Comparison of ENCODE assay signal across 15 mouse cellular contexts in the genomic region with DNA sequence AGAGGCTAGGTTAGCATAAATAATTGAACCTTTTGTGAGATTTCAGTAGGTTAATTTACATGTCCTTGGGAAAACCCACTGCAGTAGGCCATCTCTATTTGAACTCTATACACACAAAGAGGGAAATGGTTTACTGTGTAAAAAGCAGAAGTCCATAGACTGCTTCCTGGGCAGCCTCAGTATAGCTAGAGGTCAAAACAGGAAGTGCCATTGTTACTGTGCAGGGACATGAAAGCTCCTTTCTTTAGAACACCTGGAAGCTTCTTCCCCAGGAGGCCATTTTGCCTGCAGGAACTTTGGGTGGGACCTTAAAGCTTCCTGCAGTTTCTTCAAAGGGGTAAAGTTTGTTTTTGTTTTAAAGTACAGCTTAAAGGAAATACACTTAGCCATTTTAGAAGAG. TPM values are rescaled to one million over a fixed set of nuclear protein-coding genes. Genes with fewer than 3 reads are reported as not detected.
DNase-seq lines count a peak whose midpoint lies in the region; ATAC-seq and TF ChIP-seq lines count a peak whose summit lies in the region.
"Had no signal": no experiment of that assay in that cellular context is flagged by ENCODE, and none has a peak within 500 bp of the region (broad histone marks: within the 10 kb centered on the region; RNA-seq: fewer than 3 reads in every experiment).

No protein-coding gene starts in this region.

- TF ChIP-seq POLR2A in kidney, adult 2 months (IDR thresholded peaks at IDR 0.05; ENCODE audit: low read depth, low read length) = no peak

- no peaks in the 10 kb centered on the region for H3K4me1 ChIP-seq in kidney, adult 2 months (ENCODE audit: control insufficient read depth, insufficient read depth, low read length)
- no peaks in the 10 kb centered on the region for H3K4me1 ChIP-seq in kidney, embryonic 14.5 days (ENCODE audit: control insufficient read depth, insufficient read depth, low read length)
- H3K4me1 ChIP-seq in G1E (ENCODE audit: insufficient read depth, low read depth, low read length) = 0 out of 2 replicates have a peak, but pooled peaks cover 2% of the 10 kb centered on the region
- H3K4me1 ChIP-seq in hindbrain, embryonic 10.5 days (replicated peaks) = no peaks in the 10 kb centered on the region
- H3K4me1 ChIP-seq: forebrain, embryonic 15.5 days; hindbrain, embryonic 13.5 days; limb, embryonic 15.5 days; megakaryocyte, embryonic 14.5 days had no signal

- no peak for TF ChIP-seq CTCF in kidney, adult 2 months (conservative IDR thresholded peaks at IDR 0.05; ENCODE audit: insufficient read depth, insufficient read length, low read depth, low read length)
- no peak for TF ChIP-seq CTCF in G1E (IDR thresholded peaks at IDR 0.05; ENCODE audit: low read depth, low read length)

- ATAC-seq in kidney, embryonic 14.5 days (ENCODE audit: low FRiP score, low TSS enrichment) = no peak
- peak; percentile 74 for ATAC-seq in G1E (ENCODE audit: extremely low read depth, insufficient number of reproducible peaks, low FRiP score, poor library complexity, severe bottlenecking)
- ATAC-seq: forebrain, embryonic 15.5 days had no signal

- H3K9me3 ChIP-seq in kidney, embryonic 14.5 days (ENCODE audit: control insufficient read depth, low read length) = no peaks in the 10 kb centered on the region
- H3K9me3 ChIP-seq in G1E (replicated peaks) = no peaks in the 10 kb centered on the region
- H3K9me3 ChIP-seq in hindbrain, embryonic 10.5 days = no peaks in the 10 kb centered on the region
- H3K9me3 ChIP-seq: forebrain, embryonic 15.5 days; hindbrain, embryonic 13.5 days; limb, embryonic 15.5 days; megakaryocyte, embryonic 14.5 days had no signal

- DNase-seq in kidney, adult 2 months = peak; percentile 8
- peak; percentile 63 for DNase-seq in 416B (ENCODE audit: low read depth)
- peak; percentile 15 for DNase-seq in G1E (ENCODE audit: low spot score)
- DNase-seq in induced T-regulatory cell, adult 2 months (ENCODE audit: low read depth) = peak; percentile 14
- DNase-seq in ovary, adult 18-20 months (ENCODE audit: low spot score) = no peak
- DNase-seq in hindbrain, embryonic 10.5 days (ENCODE audit: low spot score) = no peak
- DNase-seq in frontal cortex, adult 2 months (ENCODE audit: extremely low spot score in 1 of 2, low spot score in 1 of 2) = no peak
- DNase-seq: cerebellum, postnatal 14 days; kidney, postnatal 14 days; thymus, adult 2 months had no signal

- no peaks in the 10 kb centered on the region for H3K36me3 ChIP-seq in kidney, adult 2 months (ENCODE audit: control insufficient read depth, insufficient read depth, low read length)
- H3K36me3 ChIP-seq in kidney, embryonic 14.5 days (ENCODE audit: control insufficient read depth, insufficient read depth, low read length) = no peaks in the 10 kb centered on the region
- H3K36me3 ChIP-seq in G1E (replicated peaks) = no peaks in the 10 kb centered on the region
- H3K36me3 ChIP-seq in hindbrain, embryonic 10.5 days = no peaks in the 10 kb centered on the region
- H3K36me3 ChIP-seq: forebrain, embryonic 15.5 days; hindbrain, embryonic 13.5 days; limb, embryonic 15.5 days had no signal

- H3K9ac ChIP-seq in kidney, embryonic 14.5 days (ENCODE audit: low read depth, low read length) = no peak overlapping the region
- H3K9ac ChIP-seq: forebrain, embryonic 15.5 days; hindbrain, embryonic 13.5 days; limb, embryonic 15.5 days had no signal

- H3K4me2 ChIP-seq in kidney, embryonic 14.5 days (replicated peaks; ENCODE audit: low read depth, low read length) = no peak overlapping the region
- H3K4me2 ChIP-seq: forebrain, embryonic 15.5 days; hindbrain, embryonic 13.5 days; limb, embryonic 15.5 days had no signal

- no peaks in the 10 kb centered on the region for H3K27me3 ChIP-seq in kidney, adult 2 months (replicated peaks; ENCODE audit: control insufficient read depth, insufficient read depth, low read length)
- no peaks in the 10 kb centered on the region for H3K27me3 ChIP-seq in kidney, embryonic 14.5 days (ENCODE audit: control insufficient read depth, insufficient read depth, low read length)
- no peaks in the 10 kb centered on the region for H3K27me3 ChIP-seq in G1E (ENCODE audit: insufficient read depth, low read length)
- H3K27me3 ChIP-seq in hindbrain, embryonic 10.5 days (ENCODE audit: insufficient read depth, poor library complexity, severe bottlenecking) = no peaks in the 10 kb centered on the region
- H3K27me3 ChIP-seq: forebrain, embryonic 15.5 days; hindbrain, embryonic 13.5 days; limb, embryonic 15.5 days; megakaryocyte, embryonic 14.5 days had no signal

- H3K27ac ChIP-seq in kidney, adult 2 months (ENCODE audit: insufficient read depth, low read depth, low read length) = no peak overlapping the region
- no peak overlapping the region for H3K27ac ChIP-seq in kidney, embryonic 14.5 days (ENCODE audit: low read depth, low read length)
- no peak overlapping the region for H3K27ac ChIP-seq in hindbrain, embryonic 10.5 days
- H3K27ac ChIP-seq: forebrain, embryonic 15.5 days; hindbrain, embryonic 13.5 days; limb, embryonic 15.5 days had no signal

- no peak overlapping the region for H3K4me3 ChIP-seq in kidney, adult 2 months (ENCODE audit: insufficient read depth, low read depth, low read length)
- no peak overlapping the region for H3K4me3 ChIP-seq in kidney, embryonic 14.5 days (ENCODE audit: low read length)
- no peak overlapping the region for H3K4me3 ChIP-seq in G1E (ENCODE audit: low read depth, low read length)
- H3K4me3 ChIP-seq in hindbrain, embryonic 10.5 days = no peak overlapping the region
- H3K4me3 ChIP-seq: forebrain, embryonic 15.5 days; hindbrain, embryonic 13.5 days; limb, embryonic 15.5 days; megakaryocyte, embryonic 14.5 days had no signal

RNA-seq across cellular contexts. Expression of a gene that starts 29.0 kb away (rescaled TPM):
- 7.5 and 8.1 TPM in 2 replicates for polyA plus RNA-seq in kidney, adult 2 months (2012; rRNA removed)
- polyA plus RNA-seq in kidney, embryonic 14.5 days (2014; fragmentation: Nextera tagmentation; extraction: Ambion mirVana) = 47.5 and 66.8 TPM in 2 replicates
- 76.0 and 84.7 TPM in 2 replicates for total RNA-seq in G1E (2014; fragmentation: Nextera tagmentation)
- total RNA-seq in G1E (2017) = 27.1 and 30.8 TPM in 2 replicates
- 1.7 and 2.8 TPM in 2 replicates for polyA plus RNA-seq in G1E (2012)
- 44.6 and 63.8 TPM in 2 replicates for polyA plus RNA-seq in hindbrain, embryonic 10.5 days (2016; fragmentation: Nextera tagmentation; extraction: Ambion mirVana)
- 68.3 and 82.6 TPM in 2 replicates for polyA plus RNA-seq in frontal cortex, adult 2 months (2012; rRNA removed)

Comparison
In these comparisons a context has a peak if more than half of its experiments do, and no peak if none do; other contexts are left out.
1. DNase-seq: peak in kidney, adult 2 months (single experiment), 416B (single experiment), G1E (single experiment) and induced T-regulatory cell, adult 2 months (single experiment); none in ovary, adult 18-20 months (single experiment), hindbrain, embryonic 10.5 days (single experiment) and frontal cortex, adult 2 months (0 of 2).